Mouse (Mus musculus): ENCODE measurements at regions not wholly inside any gene's neighbourhood (a gene's known extent, or its start where the extent isn't known, plus 50 kb on each side); places are given as distances from the start of the nearest gene placed in this dataset.

DNA sequence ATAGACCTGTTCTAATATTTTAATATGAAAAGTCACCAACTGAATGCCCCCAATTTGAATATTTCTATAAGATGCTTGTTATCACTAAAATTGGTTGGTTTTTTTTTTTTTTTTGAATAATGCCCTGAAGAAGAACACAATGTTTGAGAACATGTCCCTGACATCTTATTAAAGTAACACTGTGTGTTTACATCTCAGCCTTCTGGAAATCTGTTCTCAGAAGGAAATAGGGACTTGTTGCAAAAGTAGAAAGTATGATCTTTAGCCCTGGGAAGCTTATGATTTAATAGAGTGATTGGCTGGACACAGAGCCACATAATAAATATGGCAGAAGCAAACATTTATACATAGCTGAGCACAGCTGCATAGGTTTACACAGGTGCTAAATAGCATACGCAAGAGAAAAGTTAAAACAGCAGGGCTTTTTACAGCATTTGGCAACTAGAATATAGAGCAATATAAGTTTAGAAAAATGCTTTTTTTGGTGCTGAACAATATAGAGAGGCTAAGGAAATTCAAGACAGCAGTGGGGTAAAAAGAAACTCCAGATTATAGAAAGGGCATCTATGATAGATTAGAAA is 56.1 kb upstream of the Lama4 start:
- Histone ChIP-seq H3K4me1 (ENCODE audit: insufficient read depth) (peaks cover 21% of the 10 kb centered on the region), H3K9me3 (ENCODE audit: low read depth, low read length) (no peaks in the 10 kb centered on the region), H3K4me2 (no peak overlapping the region), H3K9ac (no peak overlapping the region), H3K36me3 (ENCODE audit: insufficient read depth) (no peaks in the 10 kb centered on the region), H3K4me3 (ENCODE audit: low read depth, low read length) (no peak overlapping the region), H3K27me3 (ENCODE audit: insufficient read depth, low read length) (no peaks in the 10 kb centered on the region), H3K27ac (ENCODE audit: low read depth) (peak overlapping the region; percentile 92)
- TF ChIP-seq CTCF (IDR thresholded peaks at IDR 0.05; ENCODE audit: low read depth), result no peak
- ATAC-seq (ENCODE audit: insufficient read depth) (no peak), DNase-seq (peak; percentile 47)
- 44% methylated on average over 1 of the region's 1 CpGs for WGBS

DNA sequence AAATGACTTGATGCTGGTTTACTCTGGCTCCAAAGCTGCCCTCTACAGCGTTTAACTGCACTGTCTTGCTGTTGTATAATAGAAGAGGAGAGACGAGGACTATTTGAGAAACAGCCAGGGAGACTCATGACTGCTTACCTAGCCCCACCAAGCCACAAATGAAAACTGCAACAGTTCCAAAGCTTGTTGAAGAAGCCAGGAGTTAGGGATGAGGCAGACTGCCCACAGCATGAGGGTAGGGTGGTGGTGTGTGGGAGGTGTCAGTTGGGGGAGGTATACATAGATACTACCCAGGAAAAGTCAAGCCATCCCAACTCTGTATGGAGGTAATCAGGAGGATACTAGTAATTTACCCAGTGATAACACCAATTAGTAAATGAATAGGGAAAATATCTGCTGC is 55.5 kb upstream of the Lama4 start:
- H3K27ac ChIP-seq (ENCODE audit: low read depth), result peak overlapping the region; percentile 40; the same call in 1 of the 2 replicates
- TF ChIP-seq CTCF (IDR thresholded peaks at IDR 0.05; ENCODE audit: low read depth), result no peak
- H3K9ac ChIP-seq, result no peak overlapping the region
- no peaks in the 10 kb centered on the region for H3K27me3 ChIP-seq (ENCODE audit: insufficient read depth, low read length)
- no peak overlapping the region for H3K4me2 ChIP-seq
- H3K4me1 ChIP-seq (ENCODE audit: insufficient read depth), result peaks cover 21% of the 10 kb centered on the region
- 47% methylated on average over 2 of the region's 2 CpGs for WGBS
- ATAC-seq (ENCODE audit: insufficient read depth) (no peak), DNase-seq (no peak)
- no peaks in the 10 kb centered on the region for H3K36me3 ChIP-seq (ENCODE audit: insufficient read depth)
- no peaks in the 10 kb centered on the region for H3K9me3 ChIP-seq (ENCODE audit: low read depth, low read length)
- no peak overlapping the region for H3K4me3 ChIP-seq (ENCODE audit: low read depth, low read length)

DNA sequence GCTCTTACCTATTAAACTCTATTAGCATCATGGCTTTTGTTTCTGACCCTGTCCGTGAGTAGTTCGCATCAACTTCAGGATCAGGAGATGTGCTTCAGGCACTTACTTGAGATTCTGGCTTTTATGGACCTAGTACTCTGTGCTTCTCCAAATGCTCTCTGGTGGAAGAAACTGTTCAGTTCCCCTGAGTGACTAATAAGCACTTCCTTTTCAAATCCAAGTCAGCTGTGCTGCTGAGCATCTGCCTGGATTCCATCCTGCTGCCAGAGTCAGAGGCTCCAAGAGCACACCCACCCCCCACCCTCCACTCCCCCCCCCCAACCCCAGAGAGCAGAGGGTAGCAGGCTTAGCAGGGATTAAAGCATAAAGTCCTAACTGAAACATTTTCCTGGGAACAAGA is 52.3 kb upstream of the Lama4 start:
- DNase-seq, result no peak
- Histone ChIP-seq H3K9me3 (ENCODE audit: low read depth, low read length) (no peaks in the 10 kb centered on the region), H3K4me2 (no peak overlapping the region), H3K27ac (ENCODE audit: low read depth) (no peak overlapping the region), H3K9ac (no peak overlapping the region), H3K4me3 (ENCODE audit: low read depth, low read length) (no peak overlapping the region), H3K27me3 (ENCODE audit: insufficient read depth, low read length) (no peaks in the 10 kb centered on the region), H3K36me3 (ENCODE audit: insufficient read depth) (no peaks in the 10 kb centered on the region), H3K4me1 (ENCODE audit: insufficient read depth) (peaks cover 17% of the 10 kb centered on the region)
- 87% methylated on average over 2 of the region's 2 CpGs for WGBS
- TF ChIP-seq CTCF (IDR thresholded peaks at IDR 0.05; ENCODE audit: low read depth), result no peak
- no peak for ATAC-seq (ENCODE audit: insufficient read depth)

Measured in lung, embryonic 14.5 days (tissue).